Mouse (Mus musculus): Measurements from ENCODE around the gene Dtx3. TPM values are rescaled to one million over a fixed set of nuclear protein-coding genes. Genes with fewer than 3 reads are reported as not detected.
"Not testable (repeated sequence)": the region's sequence is repeated elsewhere in the genome, so short reads cannot be mapped to it uniquely, and the experiment has no call there.

Dtx3 gene
- polyA plus RNA-seq, 1 experiment from 2014 or later: 158 TPM

- no peak overlapping the region for H3K27ac ChIP-seq (ENCODE audit: low read depth, low read length)
- ATAC-seq (ENCODE audit: low FRiP score) (no peak), DNase-seq (ENCODE audit: low spot score) (no peak)
- H3K9ac ChIP-seq (ENCODE audit: low read depth, low read length): no peak overlapping the region
- 68% methylated on average over 5 of the region's 5 CpGs for WGBS
- H3K4me2 ChIP-seq (replicated peaks; ENCODE audit: low read depth, low read length): no peak overlapping the region
- no peaks in the 10 kb centered on the region for H3K9me3 ChIP-seq (ENCODE audit: control insufficient read depth, low read length)
- H3K36me3 ChIP-seq (ENCODE audit: control insufficient read depth, insufficient read depth, low read length): no peaks in the 10 kb centered on the region
- 0 out of 2 replicates have a peak, but pooled peaks cover 8% of the 10 kb centered on the region for H3K4me1 ChIP-seq (replicated peaks; ENCODE audit: control insufficient read depth, insufficient read depth, low read length)
- H3K27me3 ChIP-seq (ENCODE audit: control insufficient read depth, insufficient read depth, low read length): no peaks in the 10 kb centered on the region
- no peak overlapping the region for H3K4me3 ChIP-seq (ENCODE audit: low read depth, low read length)
Measured at GRCm38 (mm10) chr10:127199068-127199467, 3.5 kb upstream of the Dtx3 start.

- H3K4me2 ChIP-seq (replicated peaks; ENCODE audit: low read depth, low read length): no peak overlapping the region
- H3K9ac ChIP-seq (ENCODE audit: low read depth, low read length): no peak overlapping the region
- ATAC-seq (ENCODE audit: low FRiP score) (no peak), DNase-seq (ENCODE audit: low spot score) (no peak)
- no peaks in the 10 kb centered on the region for H3K9me3 ChIP-seq (ENCODE audit: control insufficient read depth, low read length)
- H3K27me3 ChIP-seq (ENCODE audit: control insufficient read depth, insufficient read depth, low read length): no peaks in the 10 kb centered on the region
- 0 out of 2 replicates have a peak, but pooled peaks cover 8% of the 10 kb centered on the region for H3K4me1 ChIP-seq (replicated peaks; ENCODE audit: control insufficient read depth, insufficient read depth, low read length)
- no peaks in the 10 kb centered on the region for H3K36me3 ChIP-seq (ENCODE audit: control insufficient read depth, insufficient read depth, low read length)
- H3K4me3 ChIP-seq (ENCODE audit: low read depth, low read length): no peak overlapping the region
- WGBS: 81% methylated on average over 2 of the region's 2 CpGs
- no peak overlapping the region for H3K27ac ChIP-seq (ENCODE audit: low read depth, low read length)
Measured at GRCm38 (mm10) chr10:127198492-127198891, 3.0 kb upstream of the Dtx3 start.

DNA sequence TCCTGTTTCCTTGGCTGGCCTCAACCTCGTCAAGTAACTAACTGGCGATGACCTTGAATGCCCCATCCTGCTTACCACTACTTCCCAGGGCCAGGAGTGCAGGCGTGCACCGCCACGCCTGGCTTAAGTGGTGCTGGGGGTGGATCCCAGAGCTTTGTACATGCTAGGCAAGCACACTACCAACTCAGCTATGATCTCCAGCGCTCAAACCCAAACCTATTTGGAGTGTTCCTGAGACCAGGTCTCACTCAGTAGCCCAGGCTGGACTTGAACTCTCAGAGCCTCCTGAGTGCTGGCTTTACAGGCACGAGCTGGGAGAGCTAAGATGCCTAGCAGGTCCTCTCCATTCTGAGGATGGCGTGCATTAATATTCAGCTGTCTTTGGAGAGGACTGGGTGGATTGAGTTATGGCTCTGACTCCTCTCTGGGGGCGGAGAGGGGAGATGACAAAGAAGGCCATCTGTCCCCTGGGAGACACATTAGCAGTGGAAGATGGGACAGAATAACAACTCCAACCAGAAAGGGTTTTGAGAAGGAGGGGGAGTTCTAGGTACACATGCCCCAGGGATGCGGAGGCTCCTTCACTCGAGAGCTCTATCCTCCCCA, 2.1 kb upstream of the Dtx3 start:
- Histone ChIP-seq H3K4me2 (replicated peaks; ENCODE audit: low read depth, low read length) (no peak overlapping the region), H3K4me3 (ENCODE audit: low read depth, low read length) (no peak overlapping the region), H3K9me3 (ENCODE audit: control insufficient read depth, low read length) (no peaks in the 10 kb centered on the region), H3K27me3 (ENCODE audit: control insufficient read depth, insufficient read depth, low read length) (no peaks in the 10 kb centered on the region), H3K9ac (ENCODE audit: low read depth, low read length) (no peak overlapping the region), H3K27ac (ENCODE audit: low read depth, low read length) (no peak overlapping the region), H3K4me1 (replicated peaks; ENCODE audit: control insufficient read depth, insufficient read depth, low read length) (0 out of 2 replicates have a peak, but pooled peaks cover 8% of the 10 kb centered on the region), H3K36me3 (ENCODE audit: control insufficient read depth, insufficient read depth, low read length) (0 out of 2 replicates have a peak, but pooled peaks cover under 1% of the 10 kb centered on the region)
- DNase-seq (ENCODE audit: low spot score) (no peak), ATAC-seq (ENCODE audit: low FRiP score) (no peak)
- WGBS: 84% methylated on average over 11 of the region's 11 CpGs

DNA sequence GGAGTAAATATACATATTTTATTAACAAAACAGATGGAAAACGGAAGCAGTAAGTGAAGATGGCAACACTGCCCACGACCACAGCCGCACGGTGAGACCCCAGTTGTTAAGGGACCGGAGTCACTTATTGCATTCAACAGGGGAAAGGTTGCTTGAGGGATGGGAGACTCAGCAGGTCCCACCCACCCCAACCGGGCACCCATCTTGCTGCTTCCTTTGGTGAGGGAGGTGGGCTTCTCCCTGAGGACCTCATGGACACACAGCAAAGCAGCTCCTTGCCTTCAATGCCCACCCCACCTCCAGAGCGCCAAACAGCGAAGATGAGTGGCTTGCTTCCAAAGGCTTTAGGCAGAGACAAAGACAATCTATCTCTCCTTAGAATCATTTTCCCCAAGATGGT, 1.6 kb upstream of the Dtx3 start:
- no peaks in the 10 kb centered on the region for H3K9me3 ChIP-seq (ENCODE audit: control insufficient read depth, low read length)
- DNase-seq (ENCODE audit: low spot score) (no peak), ATAC-seq (ENCODE audit: low FRiP score) (no peak)
- H3K4me2 ChIP-seq (replicated peaks; ENCODE audit: low read depth, low read length): no peak overlapping the region
- no peak overlapping the region for H3K27ac ChIP-seq (ENCODE audit: low read depth, low read length)
- WGBS: 93% methylated on average over 8 of the region's 8 CpGs
- 0 out of 2 replicates have a peak, but pooled peaks cover 8% of the 10 kb centered on the region for H3K4me1 ChIP-seq (replicated peaks; ENCODE audit: control insufficient read depth, insufficient read depth, low read length)
- H3K9ac ChIP-seq (ENCODE audit: low read depth, low read length): no peak overlapping the region
- H3K36me3 ChIP-seq (ENCODE audit: control insufficient read depth, insufficient read depth, low read length): 0 out of 2 replicates have a peak, but pooled peaks cover 3% of the 10 kb centered on the region
- H3K4me3 ChIP-seq (ENCODE audit: low read depth, low read length): no peak overlapping the region
- no peaks in the 10 kb centered on the region for H3K27me3 ChIP-seq (ENCODE audit: control insufficient read depth, insufficient read depth, low read length)

DNA sequence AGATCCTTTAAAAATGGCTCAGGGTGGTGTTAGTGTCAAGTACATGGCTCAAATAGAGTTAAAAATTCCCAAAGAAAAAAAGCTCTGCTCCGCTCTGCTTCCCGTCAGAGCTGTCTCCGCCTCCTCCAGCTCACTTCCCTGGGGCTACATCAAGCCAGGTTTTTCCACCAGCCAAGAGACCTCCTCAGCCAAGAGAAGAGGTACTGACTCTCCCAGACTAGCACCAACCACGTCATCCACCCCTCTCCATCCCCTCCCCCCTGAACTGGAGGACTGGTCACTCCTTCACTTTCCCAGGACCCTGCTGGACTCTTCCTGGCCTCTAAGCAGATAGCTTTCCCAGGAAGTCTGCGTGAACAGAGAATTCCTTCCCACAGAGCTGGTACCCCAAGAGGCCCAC, 864 bp upstream of the Dtx3 start:
- Histone ChIP-seq H3K27ac (ENCODE audit: low read depth, low read length) (peak overlapping the region; percentile 90), H3K4me1 (replicated peaks; ENCODE audit: control insufficient read depth, insufficient read depth, low read length) (0 out of 2 replicates have a peak, but pooled peaks cover 8% of the 10 kb centered on the region), H3K36me3 (ENCODE audit: control insufficient read depth, insufficient read depth, low read length) (0 out of 2 replicates have a peak, but pooled peaks cover 3% of the 10 kb centered on the region), H3K4me2 (replicated peaks; ENCODE audit: low read depth, low read length) (peak overlapping the region; percentile 92), H3K9ac (ENCODE audit: low read depth, low read length) (no peak overlapping the region; the same call in 1 of the 2 replicates), H3K27me3 (ENCODE audit: control insufficient read depth, insufficient read depth, low read length) (no peaks in the 10 kb centered on the region), H3K9me3 (ENCODE audit: control insufficient read depth, low read length) (no peaks in the 10 kb centered on the region), H3K4me3 (ENCODE audit: low read depth, low read length) (peak overlapping the region; percentile 94)
- peak; percentile 55 for DNase-seq (ENCODE audit: low spot score)
- peak; percentile 33; the same call in 1 of the 2 replicates for ATAC-seq (ENCODE audit: low FRiP score)
- 3% methylated on average over 5 of the region's 5 CpGs for WGBS

DNA sequence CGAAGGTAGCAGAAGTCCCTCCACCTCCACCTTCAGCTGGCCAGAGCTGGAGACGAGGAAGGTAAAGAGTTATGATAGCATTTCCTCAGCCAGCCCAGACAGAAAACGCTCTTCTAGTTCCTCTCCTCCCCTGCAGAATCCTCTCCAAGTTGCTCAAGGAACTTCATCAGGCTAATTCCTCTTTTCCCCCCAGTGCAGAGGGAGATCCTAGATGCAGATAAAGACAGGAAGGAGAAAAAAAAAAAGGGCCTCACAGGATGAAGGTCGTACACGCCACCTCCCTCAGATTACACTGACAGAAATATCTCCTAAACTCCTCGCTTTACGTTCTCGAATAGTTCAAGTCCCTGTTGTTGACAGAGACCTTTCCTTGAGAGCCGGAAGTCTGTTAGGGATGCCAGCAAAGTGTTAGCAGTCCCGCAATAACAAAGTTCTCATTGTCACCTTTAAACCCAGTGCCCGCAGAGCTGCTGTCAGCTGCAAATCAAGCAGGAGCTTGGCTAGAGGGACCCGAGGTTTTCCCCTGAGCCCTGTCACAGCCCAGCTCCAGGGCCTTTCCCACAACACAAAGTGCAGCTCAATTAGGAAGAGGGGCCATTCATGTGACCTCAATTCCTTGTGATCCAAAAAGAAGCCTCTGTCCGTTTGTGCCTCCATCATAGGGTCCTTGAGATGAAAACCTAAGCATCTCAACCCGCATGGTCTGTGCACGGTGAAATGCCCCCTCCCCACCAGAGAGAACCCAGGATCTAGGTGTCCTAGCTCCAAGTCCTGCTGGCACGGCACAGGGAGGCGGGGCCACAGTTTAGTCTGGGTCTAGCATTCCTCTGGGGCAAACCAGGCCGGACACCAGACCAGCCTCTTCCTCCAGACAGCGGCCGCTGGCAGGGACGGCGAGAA, 850 bp downstream of the Dtx3 start:
- DNase-seq (ENCODE audit: low spot score): peak; percentile 62

DNA sequence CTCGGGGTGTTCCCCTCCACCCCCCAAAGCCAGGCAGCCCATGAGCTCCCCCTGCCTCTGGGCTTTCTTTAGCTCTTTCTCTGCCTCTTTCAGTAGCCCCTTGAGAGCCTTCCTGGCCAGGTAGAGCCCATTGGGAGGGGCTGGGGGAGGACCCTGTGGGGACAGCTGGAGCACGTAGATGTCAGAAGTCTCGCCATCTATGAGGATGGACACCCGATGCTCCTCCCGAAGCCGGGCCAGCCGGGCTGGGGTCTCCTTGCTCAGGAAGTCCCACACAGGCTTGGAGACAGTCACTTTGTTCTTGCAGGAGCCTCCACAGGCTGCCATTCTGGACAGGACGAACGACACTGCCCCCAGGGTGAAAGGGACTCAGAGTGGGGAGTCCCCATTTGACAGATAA, 2.5 kb downstream of the Dtx3 start:
- H3K9me3 ChIP-seq (ENCODE audit: control insufficient read depth, low read length): no peaks in the 10 kb centered on the region
- no peak overlapping the region for H3K9ac ChIP-seq (ENCODE audit: low read depth, low read length)
- H3K4me3 ChIP-seq (ENCODE audit: low read depth, low read length): no peak overlapping the region
- no peak for ATAC-seq (ENCODE audit: low FRiP score)
- H3K27me3 ChIP-seq (ENCODE audit: control insufficient read depth, insufficient read depth, low read length): no peaks in the 10 kb centered on the region
- H3K4me1 ChIP-seq (replicated peaks; ENCODE audit: control insufficient read depth, insufficient read depth, low read length): peaks cover 15% of the 10 kb centered on the region
- H3K36me3 ChIP-seq (ENCODE audit: control insufficient read depth, insufficient read depth, low read length): 0 out of 2 replicates have a peak, but pooled peaks cover 3% of the 10 kb centered on the region
- 86% methylated on average over 9 of the region's 9 CpGs for WGBS
- H3K27ac ChIP-seq (ENCODE audit: low read depth, low read length): no peak overlapping the region
- DNase-seq (ENCODE audit: low spot score): no peak
- H3K4me2 ChIP-seq (replicated peaks; ENCODE audit: low read depth, low read length): no peak overlapping the region

More for the DNA sequence above, 850 bp downstream of the Dtx3 start:
- ATAC-seq (ENCODE audit: low FRiP score): peak; percentile 46
- peak overlapping the region; percentile 92 for H3K4me2 ChIP-seq (replicated peaks; ENCODE audit: low read depth, low read length)
- H3K9me3 ChIP-seq (ENCODE audit: control insufficient read depth, low read length): no peaks in the 10 kb centered on the region
- H3K9ac ChIP-seq (ENCODE audit: low read depth, low read length): peak overlapping the region; percentile 97
- 0 out of 2 replicates have a peak, but pooled peaks cover 3% of the 10 kb centered on the region for H3K36me3 ChIP-seq (ENCODE audit: control insufficient read depth, insufficient read depth, low read length)
- peaks cover 8% of the 10 kb centered on the region for H3K4me1 ChIP-seq (replicated peaks; ENCODE audit: control insufficient read depth, insufficient read depth, low read length)
- H3K27me3 ChIP-seq (ENCODE audit: control insufficient read depth, insufficient read depth, low read length): no peaks in the 10 kb centered on the region
- H3K27ac ChIP-seq (ENCODE audit: low read depth, low read length): peak overlapping the region; percentile 90
- WGBS: 23% methylated on average over 22 of the region's 22 CpGs
- H3K4me3 ChIP-seq (ENCODE audit: low read depth, low read length): peak overlapping the region; percentile 94

DNA sequence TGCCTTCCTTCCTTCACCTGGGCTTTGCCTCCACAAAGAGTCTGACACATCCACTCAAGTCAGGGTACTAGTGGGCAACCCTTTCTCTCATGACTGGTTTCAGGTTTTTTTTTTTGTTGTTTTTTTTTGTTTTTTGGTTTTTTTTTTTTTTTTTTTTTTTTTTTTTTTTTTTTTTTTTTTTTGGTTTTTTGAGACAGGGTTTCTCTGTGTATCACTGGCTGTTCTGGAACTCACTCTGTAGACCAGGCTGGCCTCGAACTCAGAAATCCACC, 3.5 kb downstream of the Dtx3 start:
- not testable (repeated sequence) for H3K27ac ChIP-seq (ENCODE audit: low read depth, low read length); H3K9me3 ChIP-seq (ENCODE audit: control insufficient read depth, low read length); H3K9ac ChIP-seq (ENCODE audit: low read depth, low read length); H3K36me3 ChIP-seq (ENCODE audit: control insufficient read depth, insufficient read depth, low read length); H3K27me3 ChIP-seq (ENCODE audit: control insufficient read depth, insufficient read depth, low read length); ATAC-seq (ENCODE audit: low FRiP score); H3K4me3 ChIP-seq (ENCODE audit: low read depth, low read length); H3K4me2 ChIP-seq (replicated peaks; ENCODE audit: low read depth, low read length); DNase-seq (ENCODE audit: low spot score)
- WGBS: 78% methylated on average over 1 of the region's 1 CpGs
- H3K4me1 ChIP-seq (replicated peaks; ENCODE audit: control insufficient read depth, insufficient read depth, low read length): peaks cover 15% of the 10 kb centered on the region
